Mouse (Mus musculus): ENCODE results near the gene Cnga4. TPM values are rescaled to one million over a fixed set of nuclear protein-coding genes. Genes with fewer than 3 reads are reported as not detected.
A peak's percentile ranks its signal among the peaks of the same experiment; 100 is the strongest.
"Not testable (repeated sequence)": the region's sequence is repeated elsewhere in the genome, so short reads cannot be mapped to it uniquely, and the experiment has no call there.

Gene Cnga4
- polyA plus RNA-seq, 1 experiment from 2014 or later, result 0.19 TPM

GRCm38 (mm10) chr7:105420903-105421302 is 16.5 kb downstream of the Cnga4 start:
- no peaks in the 10 kb centered on the region for H3K9me3 ChIP-seq (replicated peaks)
- H3K27me3 ChIP-seq, result peaks cover 23% of the 10 kb centered on the region
- 66% methylated on average over 2 of the region's 2 CpGs for WGBS
- H3K4me2 ChIP-seq (replicated peaks), result no peak overlapping the region
- no peaks in the 10 kb centered on the region for H3K36me3 ChIP-seq
- peaks cover 8% of the 10 kb centered on the region; the same call in 1 of the 2 replicates for H3K4me1 ChIP-seq
- no peak for ATAC-seq (ENCODE audit: low FRiP score)
- no peak overlapping the region for H3K9ac ChIP-seq
- no peak overlapping the region for H3K4me3 ChIP-seq
- H3K27ac ChIP-seq, result no peak overlapping the region

GRCm38 (mm10) chr7:105424368-105424767 is 20.0 kb downstream of the Cnga4 start:
- 44% methylated on average over 5 of the region's 5 CpGs for WGBS
- Histone ChIP-seq H3K27ac (no peak overlapping the region), H3K9me3 (replicated peaks) (no peaks in the 10 kb centered on the region), H3K9ac (no peak overlapping the region), H3K4me3 (no peak overlapping the region), H3K4me1 (peaks cover 8% of the 10 kb centered on the region; the same call in 1 of the 2 replicates), H3K36me3 (no peaks in the 10 kb centered on the region), H3K4me2 (replicated peaks) (no peak overlapping the region), H3K27me3 (peaks cover 37% of the 10 kb centered on the region)
- peak; percentile 21; the same call in 1 of the 2 replicates for ATAC-seq (ENCODE audit: low FRiP score)

GRCm38 (mm10) chr7:105425424-105426043 is 21.2 kb downstream of the Cnga4 start, which contains the start of gene Cckbr:
Gene Cckbr, plus strand, starts transcription at chr7:105425731.
- Histone ChIP-seq H3K4me2 (replicated peaks) (peak within 1 kb of the TSS; percentile 91), H3K36me3 (no peaks in the 10 kb centered on the region), H3K27ac (no peak within 1 kb of the TSS), H3K27me3 (peaks cover 37% of the 10 kb centered on the region), H3K4me3 (peak within 1 kb of the TSS; percentile 48), H3K9me3 (replicated peaks) (no peaks in the 10 kb centered on the region), H3K9ac (peak within 1 kb of the TSS; percentile 39), H3K4me1 (peaks cover 8% of the 10 kb centered on the region; the same call in 1 of the 2 replicates)
- peak; percentile 79 for ATAC-seq (ENCODE audit: low FRiP score)
- 3% methylated on average over 31 of the region's 31 CpGs for WGBS

- no peaks in the 10 kb centered on the region for H3K9me3 ChIP-seq (replicated peaks)
- ATAC-seq (ENCODE audit: low FRiP score), result no peak; the same call in none of the 2 replicates
- H3K9ac ChIP-seq, result peak overlapping the region; percentile 39
- peak overlapping the region; percentile 48 for H3K4me3 ChIP-seq
- no peaks in the 10 kb centered on the region for H3K36me3 ChIP-seq
- 5% methylated on average over 11 of the region's 11 CpGs for WGBS
- no peak overlapping the region for H3K27ac ChIP-seq
- H3K27me3 ChIP-seq, result peaks cover 37% of the 10 kb centered on the region
- peaks cover 8% of the 10 kb centered on the region; the same call in 1 of the 2 replicates for H3K4me1 ChIP-seq
- H3K4me2 ChIP-seq (replicated peaks), result peak overlapping the region; percentile 91
These were observed 21.7 kb downstream of the Cnga4 start for GRCm38 (mm10) chr7:105426051-105426450.

- Histone ChIP-seq H3K27me3 (peaks cover 3% of the 10 kb centered on the region; the same call in 1 of the 2 replicates), H3K27ac (no peak overlapping the region), H3K4me2 (replicated peaks) (no peak overlapping the region), H3K9me3 (replicated peaks) (no peaks in the 10 kb centered on the region), H3K4me1 (no peaks in the 10 kb centered on the region), H3K4me3 (no peak overlapping the region), H3K9ac (no peak overlapping the region), H3K36me3 (no peaks in the 10 kb centered on the region)
- ATAC-seq (ENCODE audit: low FRiP score), result no peak
- 38% methylated on average over 1 of the region's 1 CpGs for WGBS
These were observed 27.7 kb downstream of the Cnga4 start for GRCm38 (mm10) chr7:105432058-105432457.

- H3K27ac ChIP-seq, result no peak overlapping the region
- H3K4me1 ChIP-seq, result no peaks in the 10 kb centered on the region
- no peak for ATAC-seq (ENCODE audit: low FRiP score)
- H3K4me3 ChIP-seq, result no peak overlapping the region
- no peaks in the 10 kb centered on the region for H3K9me3 ChIP-seq (replicated peaks)
- no peaks in the 10 kb centered on the region for H3K36me3 ChIP-seq
- 79% methylated on average over 17 of the region's 17 CpGs for WGBS
- H3K27me3 ChIP-seq, result no peaks in the 10 kb centered on the region
- no peak overlapping the region for H3K9ac ChIP-seq
- no peak overlapping the region for H3K4me2 ChIP-seq (replicated peaks)
These were observed 29.5 kb downstream of the Cnga4 start for GRCm38 (mm10) chr7:105433859-105434258.

GRCm38 (mm10) chr7:105434798-105435197 is 30.4 kb downstream of the Cnga4 start:
- 85% methylated on average over 22 of the region's 22 CpGs for WGBS
- Histone ChIP-seq H3K36me3 (no peaks in the 10 kb centered on the region), H3K4me2 (replicated peaks) (no peak overlapping the region), H3K27me3 (no peaks in the 10 kb centered on the region), H3K9ac (no peak overlapping the region), H3K4me1 (no peaks in the 10 kb centered on the region), H3K4me3 (no peak overlapping the region), H3K9me3 (replicated peaks) (no peaks in the 10 kb centered on the region), H3K27ac (no peak overlapping the region)
- no peak for ATAC-seq (ENCODE audit: low FRiP score)

GRCm38 (mm10) chr7:105437979-105438772 is 33.8 kb downstream of the Cnga4 start:
- Histone ChIP-seq H3K9me3 (replicated peaks) (no peaks in the 10 kb centered on the region), H3K4me2 (replicated peaks) (no peak overlapping the region), H3K9ac (no peak overlapping the region), H3K27me3 (no peaks in the 10 kb centered on the region), H3K4me3 (no peak overlapping the region), H3K27ac (no peak overlapping the region), H3K36me3 (no peaks in the 10 kb centered on the region), H3K4me1 (no peaks in the 10 kb centered on the region)
- ATAC-seq (ENCODE audit: low FRiP score), result no peak
- WGBS, result 86% methylated on average over 7 of the region's 7 CpGs

GRCm38 (mm10) chr7:105441426-105441825 is 37.1 kb downstream of the Cnga4 start:
- Histone ChIP-seq H3K4me2 (replicated peaks) (no peak overlapping the region), H3K36me3 (no peaks in the 10 kb centered on the region), H3K27me3 (no peaks in the 10 kb centered on the region), H3K27ac (no peak overlapping the region), H3K9ac (no peak overlapping the region), H3K4me1 (no peaks in the 10 kb centered on the region), H3K9me3 (replicated peaks) (no peaks in the 10 kb centered on the region), H3K4me3 (no peak overlapping the region)
- no peak for ATAC-seq (ENCODE audit: low FRiP score)
- WGBS, result 62% methylated on average over 4 of the region's 4 CpGs

- Histone ChIP-seq H3K27me3 (no peaks in the 10 kb centered on the region), H3K36me3 (no peaks in the 10 kb centered on the region), H3K27ac (no peak overlapping the region), H3K4me1 (no peaks in the 10 kb centered on the region), H3K9me3 (replicated peaks) (no peaks in the 10 kb centered on the region), H3K4me2 (replicated peaks) (no peak overlapping the region), H3K4me3 (no peak overlapping the region), H3K9ac (no peak overlapping the region)
- ATAC-seq (ENCODE audit: low FRiP score), result no peak
- 78% methylated on average over 3 of the region's 3 CpGs for WGBS
These were observed 40.7 kb downstream of the Cnga4 start for GRCm38 (mm10) chr7:105445076-105445475.

GRCm38 (mm10) chr7:105453345-105453744 is 49.0 kb downstream of the Cnga4 start:
- H3K27me3 ChIP-seq; H3K9me3 ChIP-seq (replicated peaks); H3K9ac ChIP-seq; ATAC-seq (ENCODE audit: low FRiP score); H3K27ac ChIP-seq; H3K4me3 ChIP-seq; H3K4me2 ChIP-seq (replicated peaks); H3K36me3 ChIP-seq; H3K4me1 ChIP-seq: not testable (repeated sequence)
- 95% methylated on average over 4 of the region's 4 CpGs for WGBS

All from hindbrain, embryonic 12.5 days (tissue).